Mouse (Mus musculus): ENCODE measurements around the gene Gm8050. TPM values are rescaled to one million over a fixed set of nuclear protein-coding genes. Genes with fewer than 3 reads are reported as not detected.
"Not testable (repeated sequence)": the region's sequence is repeated elsewhere in the genome, so short reads cannot be mapped to it uniquely, and the experiment has no call there.

The Gm8050 gene
- not detected in 2 replicates for polyA plus RNA-seq (2015; fragmentation: Nextera tagmentation; extraction: Ambion mirVana)

DNA sequence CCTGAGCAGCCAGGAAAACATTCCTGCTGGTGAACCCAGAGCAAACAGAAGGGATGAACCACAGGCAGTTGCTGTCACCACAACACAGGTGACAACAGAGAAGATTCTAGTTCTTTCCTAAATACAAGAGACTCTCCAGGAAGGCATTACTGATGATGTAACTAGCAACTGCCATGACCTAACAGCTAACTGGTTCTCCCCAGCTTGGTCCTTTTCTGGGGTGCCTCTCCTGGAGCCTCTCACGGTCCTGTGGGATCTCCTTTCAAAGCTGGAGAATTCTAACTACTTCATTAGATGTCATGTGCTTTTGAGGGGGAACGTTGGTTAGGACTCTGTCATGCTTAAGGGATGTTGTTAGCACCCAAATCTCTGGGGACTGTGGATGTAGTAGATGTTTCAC is at the start of gene Gm8050:
Gm8050 (minus strand) TSS at position 101 of the 400 bp plus-strand sequence.
- ATAC-seq (ENCODE audit: low FRiP score, low TSS enrichment); H3K4me1 ChIP-seq (replicated peaks; ENCODE audit: control insufficient read depth, insufficient read depth); H3K27me3 ChIP-seq (ENCODE audit: control insufficient read depth, insufficient read depth, low read length): not testable (repeated sequence)

DNA sequence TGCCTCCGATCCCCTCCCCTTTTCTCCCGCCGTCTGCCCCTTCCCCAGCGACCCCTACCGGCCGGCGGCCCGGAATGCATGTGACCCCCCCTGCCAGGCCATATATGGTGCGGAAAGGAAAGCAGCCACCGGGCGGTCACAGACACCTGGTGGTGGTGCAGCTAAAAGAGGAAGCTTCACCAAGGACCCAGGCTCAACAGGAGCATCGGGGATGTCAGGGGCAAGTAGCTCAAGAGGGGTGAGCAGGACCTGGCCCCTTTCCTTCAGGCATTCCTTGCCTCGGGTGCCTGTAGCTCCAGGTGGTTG is 37.1 kb upstream of the Gm8050 start:
- not testable (repeated sequence) for ATAC-seq (ENCODE audit: low FRiP score, low TSS enrichment); H3K9me3 ChIP-seq (ENCODE audit: control insufficient read depth, low read length); H3K27ac ChIP-seq (replicated peaks); H3K9ac ChIP-seq (ENCODE audit: low read length); H3K4me1 ChIP-seq (replicated peaks; ENCODE audit: control insufficient read depth, insufficient read depth); DNase-seq (ENCODE audit: low spot score); H3K27me3 ChIP-seq (ENCODE audit: control insufficient read depth, insufficient read depth, low read length); H3K36me3 ChIP-seq (ENCODE audit: control insufficient read depth, insufficient read depth, low read length); H3K4me2 ChIP-seq (replicated peaks; ENCODE audit: low read depth)
- 0% methylated on average over 1 of the region's 13 CpGs for WGBS
- H3K4me3 ChIP-seq (ENCODE audit: low read depth, low read length), result peak overlapping the region; percentile 24; the same call in 1 of the 2 replicates
- peak; percentile 50 for TF ChIP-seq CTCF (IDR thresholded peaks at IDR 0.05; ENCODE audit: low read depth)

More for the DNA sequence above, at the start of gene Gm8050:
- not testable (repeated sequence) for H3K27ac ChIP-seq (replicated peaks); H3K36me3 ChIP-seq (ENCODE audit: control insufficient read depth, insufficient read depth, low read length); H3K9me3 ChIP-seq (ENCODE audit: control insufficient read depth, low read length); H3K9ac ChIP-seq (ENCODE audit: low read length); H3K4me2 ChIP-seq (replicated peaks; ENCODE audit: low read depth); DNase-seq (ENCODE audit: low spot score); H3K4me3 ChIP-seq (ENCODE audit: low read depth, low read length)
- WGBS, result no CpG with 5 or more reads among the region's 2 CpGs

DNA sequence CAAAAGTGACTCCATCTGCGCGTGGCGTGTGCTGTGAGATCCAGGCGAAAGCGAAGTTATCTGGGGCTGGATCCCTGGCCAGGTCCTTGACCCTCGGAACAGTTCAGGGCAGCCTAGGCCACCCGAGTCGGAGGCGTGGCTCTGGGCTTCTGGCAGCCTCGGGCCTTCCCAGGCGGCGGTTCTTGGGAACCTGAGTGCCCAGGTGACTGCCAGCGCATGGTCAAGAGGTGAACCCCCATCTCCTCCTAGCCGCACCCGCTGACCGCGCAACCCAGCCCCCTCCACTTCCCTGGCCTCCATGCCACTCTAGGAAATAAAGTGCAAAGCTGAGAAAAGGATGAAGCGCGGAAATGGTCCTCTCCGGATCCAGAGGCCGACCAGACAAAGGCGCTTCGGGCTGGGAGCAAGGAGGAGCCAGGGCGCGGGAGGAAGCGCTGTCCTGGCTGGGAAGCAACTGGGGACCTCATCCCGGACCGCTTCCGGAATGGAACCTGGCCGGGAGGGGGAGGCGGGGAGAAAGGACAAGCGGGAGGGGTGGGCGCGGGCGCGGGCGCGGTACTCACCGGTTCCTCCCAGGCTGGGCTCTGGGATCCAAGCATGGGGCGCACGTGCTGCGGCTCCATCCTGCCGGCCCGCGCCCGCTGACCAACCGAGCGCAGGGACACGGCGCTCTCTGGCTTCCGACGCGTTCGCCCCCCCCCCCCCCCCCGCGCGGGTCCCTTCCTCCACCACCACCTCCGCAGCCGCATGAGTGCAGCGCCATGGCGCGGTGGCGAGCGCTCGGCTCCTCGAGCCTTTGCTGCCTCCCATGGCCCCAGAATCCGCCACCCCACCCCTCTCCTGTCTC is 36.6 kb upstream of the Gm8050 start:
- ATAC-seq (ENCODE audit: low FRiP score, low TSS enrichment); H3K9ac ChIP-seq (ENCODE audit: low read length); H3K36me3 ChIP-seq (ENCODE audit: control insufficient read depth, insufficient read depth, low read length); H3K27ac ChIP-seq (replicated peaks); H3K4me1 ChIP-seq (replicated peaks; ENCODE audit: control insufficient read depth, insufficient read depth); H3K27me3 ChIP-seq (ENCODE audit: control insufficient read depth, insufficient read depth, low read length); H3K9me3 ChIP-seq (ENCODE audit: control insufficient read depth, low read length); DNase-seq (ENCODE audit: low spot score): not testable (repeated sequence)
- WGBS, result 0% methylated on average over 12 of the region's 67 CpGs
- Histone ChIP-seq H3K4me2 (replicated peaks; ENCODE audit: low read depth) (peak overlapping the region; percentile 43), H3K4me3 (ENCODE audit: low read depth, low read length) (peak overlapping the region; percentile 24; the same call in 1 of the 2 replicates)

DNA sequence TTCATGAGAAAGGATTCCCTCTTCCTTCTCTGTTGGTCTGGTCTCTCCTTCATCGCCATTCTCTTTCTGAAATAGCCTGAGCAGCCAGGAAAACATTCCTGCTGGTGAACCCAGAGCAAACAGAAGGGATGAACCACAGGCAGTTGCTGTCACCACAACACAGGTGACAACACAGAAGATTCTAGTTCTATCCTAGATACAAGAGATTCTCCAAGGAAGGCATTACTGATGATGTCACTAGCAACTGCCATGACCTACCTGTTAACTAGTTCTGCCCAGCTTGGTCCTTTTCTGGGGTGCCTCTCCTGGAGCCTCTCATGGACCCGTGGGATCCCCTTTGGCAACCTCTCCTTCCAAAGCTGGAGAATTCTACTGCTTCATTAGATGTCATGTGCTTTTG is 22.2 kb upstream of the Gm8050 start, which contains the start of gene Gm3636:
Gm3636 (minus strand) TSS at position 101 of the 400 bp plus-strand sequence.
- H3K27ac ChIP-seq (replicated peaks); H3K4me1 ChIP-seq (replicated peaks; ENCODE audit: control insufficient read depth, insufficient read depth); DNase-seq (ENCODE audit: low spot score); H3K36me3 ChIP-seq (ENCODE audit: control insufficient read depth, insufficient read depth, low read length); H3K4me3 ChIP-seq (ENCODE audit: low read depth, low read length); H3K4me2 ChIP-seq (replicated peaks; ENCODE audit: low read depth); ATAC-seq (ENCODE audit: low FRiP score, low TSS enrichment); H3K9ac ChIP-seq (ENCODE audit: low read length); H3K9me3 ChIP-seq (ENCODE audit: control insufficient read depth, low read length); H3K27me3 ChIP-seq (ENCODE audit: control insufficient read depth, insufficient read depth, low read length): not testable (repeated sequence)
- WGBS, result no CpG with 5 or more reads among the region's 2 CpGs

DNA sequence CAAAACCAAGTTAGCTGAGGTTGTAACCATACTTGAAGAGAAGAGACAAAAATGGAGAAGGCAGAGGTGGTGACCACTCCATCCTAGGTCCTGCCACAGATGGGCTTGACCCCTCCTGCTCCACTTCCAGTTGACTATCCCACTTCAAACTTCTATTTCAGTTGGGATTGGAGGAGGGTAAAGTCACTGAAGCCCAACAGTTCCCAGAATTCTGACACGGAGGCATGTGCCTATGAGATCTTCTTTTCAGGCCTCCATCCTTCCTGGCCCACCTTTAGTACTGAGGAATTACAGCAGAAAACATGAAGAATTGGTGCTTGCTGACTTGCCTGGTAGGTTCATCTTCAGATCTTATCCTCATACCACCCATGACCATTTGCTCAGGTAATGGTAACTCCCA is 36.0 kb downstream of the Gm8050 start, which contains the start of gene Gm10251:
Gm10251 (minus strand) TSS at position 101 of the 400 bp plus-strand sequence.
- not testable (repeated sequence) for H3K27ac ChIP-seq (replicated peaks); H3K4me2 ChIP-seq (replicated peaks; ENCODE audit: low read depth); H3K9ac ChIP-seq (ENCODE audit: low read length); H3K4me1 ChIP-seq (replicated peaks; ENCODE audit: control insufficient read depth, insufficient read depth); H3K27me3 ChIP-seq (ENCODE audit: control insufficient read depth, insufficient read depth, low read length); ATAC-seq (ENCODE audit: low FRiP score, low TSS enrichment); H3K36me3 ChIP-seq (ENCODE audit: control insufficient read depth, insufficient read depth, low read length); H3K9me3 ChIP-seq (ENCODE audit: control insufficient read depth, low read length); H3K4me3 ChIP-seq (ENCODE audit: low read depth, low read length); DNase-seq (ENCODE audit: low spot score)
- no CpG with 5 or more reads among the region's 1 CpGs for WGBS

Other genes starting within 250 kb of the Gm8050 start
- gene Gm8356, start 183.0 kb downstream of the Gm8050 start, polyA plus RNA-seq (2015; fragmentation: Nextera tagmentation; extraction: Ambion mirVana), result not detected in 2 replicates
- gene Gm3629, start 129.6 kb downstream of the Gm8050 start, polyA plus RNA-seq (2015; fragmentation: Nextera tagmentation; extraction: Ambion mirVana), result 0.11 TPM in 1 of 2 replicates, not detected in the other
- not detected in 2 replicates for gene Gm3460, start 97.8 kb downstream of the Gm8050 start, polyA plus RNA-seq (2015; fragmentation: Nextera tagmentation; extraction: Ambion mirVana)
- gene Gm10251, start 36.1 kb downstream of the Gm8050 start, polyA plus RNA-seq (2015; fragmentation: Nextera tagmentation; extraction: Ambion mirVana), result 0.06 TPM in 1 of 2 replicates, not detected in the other
- gene Gm3636, start 22.1 kb upstream of the Gm8050 start, polyA plus RNA-seq (2015; fragmentation: Nextera tagmentation; extraction: Ambion mirVana), result 1.2 and 1.4 TPM in 2 replicates
- not detected in 2 replicates for gene Gm8362, start 54.2 kb upstream of the Gm8050 start, polyA plus RNA-seq (2015; fragmentation: Nextera tagmentation; extraction: Ambion mirVana)
- not detected in 2 replicates for gene Gm3642, start 120.1 kb upstream of the Gm8050 start, polyA plus RNA-seq (2015; fragmentation: Nextera tagmentation; extraction: Ambion mirVana)
- gene Gm3667, start 169.7 kb upstream of the Gm8050 start, polyA plus RNA-seq (2015; fragmentation: Nextera tagmentation; extraction: Ambion mirVana), result 0.36 and 0.42 TPM in 2 replicates

Data from stomach, postnatal 0 days (tissue).